Comparison of ENCODE assay signal across 9 mouse cellular contexts in the genomic region with DNA sequence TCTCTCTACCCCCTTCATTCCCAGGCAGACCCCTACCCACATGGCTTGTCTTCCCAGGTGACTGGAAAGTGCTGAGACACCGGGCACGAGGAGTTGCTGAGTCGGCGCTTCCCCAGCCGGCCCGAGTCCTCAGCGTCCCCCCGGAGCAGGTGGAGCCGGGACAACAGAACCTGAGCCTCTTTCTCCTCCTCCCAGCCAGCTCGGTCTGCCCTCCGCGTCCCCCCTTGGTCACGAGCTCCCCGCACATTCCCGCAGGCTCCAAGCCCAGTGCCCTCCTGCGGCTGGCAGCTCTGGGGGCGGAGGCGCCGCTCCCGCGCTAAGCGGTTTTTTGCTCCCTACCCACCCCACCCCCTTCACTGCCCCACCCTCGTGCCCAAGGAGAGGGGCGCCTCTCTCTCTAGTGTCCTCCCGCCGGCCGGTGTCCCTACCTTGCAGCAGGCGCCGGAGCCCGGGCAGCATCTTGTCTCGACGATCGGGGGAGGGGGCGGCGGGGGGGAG. TPM values are rescaled to one million over a fixed set of nuclear protein-coding genes. Genes with fewer than 3 reads are reported as not detected.
DNase-seq lines count a peak whose midpoint lies in the region; ATAC-seq and TF ChIP-seq lines count a peak whose summit lies in the region.
"Had no signal": no experiment of that assay in that cellular context is flagged by ENCODE, and none has a peak within 500 bp of the region (broad histone marks: within the 10 kb centered on the region; RNA-seq: fewer than 3 reads in every experiment).

A gene (minus strand): TSS at position 477 of the 498 bp plus-strand sequence.

- under 1% methylated on average over 35 of the region's 35 CpGs for WGBS in hindbrain, embryonic 10.5 days
- under 1% methylated on average over 16 of the region's 35 CpGs for WGBS in limb, embryonic 14.5 days
- whole genome bisulfite sequencing in small intestine, adult 2 months = 2% methylated on average over 35 of the region's 35 CpGs

- no peak for ATAC-seq in limb, embryonic 14.5 days (ENCODE audit: low FRiP score, low read depth)

- H3K27ac ChIP-seq in cortical plate, adult 2 months (ENCODE audit: insufficient read depth, low read length) = peak within 1 kb of the TSS; percentile 69
- H3K27ac ChIP-seq in hindbrain, embryonic 10.5 days = peak within 1 kb of the TSS; percentile 77
- H3K27ac ChIP-seq in limb, embryonic 14.5 days (replicated peaks; ENCODE audit: low read depth, low read length) = no peak within 1 kb of the TSS
- no peak within 1 kb of the TSS for H3K27ac ChIP-seq in small intestine, adult 2 months (ENCODE audit: insufficient read depth, low read depth, low read length)

- no peaks in the 10 kb centered on the region for H3K36me3 ChIP-seq in hindbrain, embryonic 10.5 days
- H3K36me3 ChIP-seq in limb, embryonic 14.5 days (ENCODE audit: control insufficient read depth, insufficient read depth, low read length) = no peaks in the 10 kb centered on the region
- no peaks in the 10 kb centered on the region for H3K36me3 ChIP-seq in small intestine, adult 2 months (ENCODE audit: control insufficient read depth, insufficient read depth, low read length)

- H3K9ac ChIP-seq in limb, embryonic 14.5 days (ENCODE audit: low read depth, low read length, severe bottlenecking) = peak within 1 kb of the TSS; percentile 44

- TF ChIP-seq POLR2A in cortical plate, adult 2 months (IDR thresholded peaks at IDR 0.05; ENCODE audit: extremely low read depth, insufficient read depth, low read length) = no peak
- TF ChIP-seq POLR2A in limb, embryonic 14.5 days (IDR thresholded peaks at IDR 0.05; ENCODE audit: borderline replicate concordance, extremely low read depth, insufficient read depth, insufficient read length) = no peak
- no peak for TF ChIP-seq POLR2A in small intestine, adult 2 months (IDR thresholded peaks at IDR 0.05; ENCODE audit: low read depth, low read length)

- DNase-seq in layer of hippocampus, adult 18-20 months (ENCODE audit: low spot score in 2 of 2) = no peak
- DNase-seq in layer of hippocampus, adult 9-11 months = no peak
- peak; percentile 53 for DNase-seq in hindbrain, embryonic 10.5 days (ENCODE audit: low spot score)
- no peak for DNase-seq in limb, embryonic 14.5 days (ENCODE audit: low spot score)
- DNase-seq in spleen, postnatal 14 days (ENCODE audit: low spot score in 2 of 2) = no peak
- no peak for DNase-seq in ovary, adult 18-20 months (ENCODE audit: low spot score)

- no peak for TF ChIP-seq CTCF in cortical plate, adult 2 months (IDR thresholded peaks at IDR 0.05; ENCODE audit: extremely low read depth, insufficient read depth, low read length)
- TF ChIP-seq CTCF in small intestine, adult 2 months (IDR thresholded peaks at IDR 0.05; ENCODE audit: extremely low read depth, insufficient read length, insufficient replicate concordance, low read depth, low read length) = no peak

- peak within 1 kb of the TSS; percentile 67 for H3K4me3 ChIP-seq in cortical plate, adult 2 months (ENCODE audit: insufficient read depth, low read length)
- peak within 1 kb of the TSS; percentile 64 for H3K4me3 ChIP-seq in hindbrain, embryonic 10.5 days
- peak within 1 kb of the TSS; percentile 61 for H3K4me3 ChIP-seq in limb, embryonic 14.5 days (replicated peaks; ENCODE audit: low read length)
- H3K4me3 ChIP-seq in small intestine, adult 2 months (ENCODE audit: low read depth, low read length) = peak within 1 kb of the TSS; percentile 78

- no peaks in the 10 kb centered on the region for H3K9me3 ChIP-seq in hindbrain, embryonic 10.5 days
- no peaks in the 10 kb centered on the region for H3K9me3 ChIP-seq in limb, embryonic 14.5 days (ENCODE audit: control insufficient read depth, low read length)

- peaks cover 94% of the 10 kb centered on the region for H3K27me3 ChIP-seq in hindbrain, embryonic 10.5 days (ENCODE audit: insufficient read depth, poor library complexity, severe bottlenecking)
- H3K27me3 ChIP-seq in limb, embryonic 14.5 days (ENCODE audit: control insufficient read depth, insufficient read depth, low read length) = peaks cover 85% of the 10 kb centered on the region
- peaks cover 65% of the 10 kb centered on the region for H3K27me3 ChIP-seq in small intestine, adult 2 months (ENCODE audit: control insufficient read depth, insufficient read depth, low read length)

- H3K4me2 ChIP-seq in limb, embryonic 14.5 days (replicated peaks; ENCODE audit: low read depth, low read length, severe bottlenecking) = peak within 1 kb of the TSS; percentile 85

- 0 out of 2 replicates have a peak, but pooled peaks cover 1% of the 10 kb centered on the region for H3K4me1 ChIP-seq in cortical plate, adult 2 months (ENCODE audit: control insufficient read depth, insufficient read depth, low read length)
- H3K4me1 ChIP-seq in hindbrain, embryonic 10.5 days (replicated peaks) = peaks cover 70% of the 10 kb centered on the region
- peaks cover 9% of the 10 kb centered on the region for H3K4me1 ChIP-seq in limb, embryonic 14.5 days (ENCODE audit: control insufficient read depth, insufficient read depth, low read length)
- peaks cover 9% of the 10 kb centered on the region; the same call in 1 of the 2 replicates for H3K4me1 ChIP-seq in small intestine, adult 2 months (ENCODE audit: control insufficient read depth, insufficient read depth, insufficient read length, low read length)

RNA-seq across cellular contexts. Expression of the gene that starts here (rescaled TPM):
- total RNA-seq in layer of hippocampus, adult 18-20 months (2021) = 100 to 1,000 TPM; 103 to 104 TPM
- 73.3 and 76.9 TPM in 2 replicates for polyA plus RNA-seq in cortical plate, adult 2 months (2012; rRNA removed)
- polyA plus RNA-seq in hindbrain, embryonic 10.5 days (2016; fragmentation: Nextera tagmentation; extraction: Ambion mirVana) = 3.8 and 4.0 TPM in 2 replicates
- polyA plus RNA-seq in limb, embryonic 14.5 days (2012; rRNA removed) = 4.5 and 6.5 TPM in 2 replicates
- polyA plus RNA-seq in limb, embryonic 14.5 days (2014; fragmentation: Nextera tagmentation; extraction: Ambion mirVana) = 1.5 and 1.9 TPM in 2 replicates
- 4.8 and 11.8 TPM in 2 replicates for polyA plus RNA-seq in small intestine, adult 2 months (2012; rRNA removed)
- total RNA-seq: neutrophil, adult 5-6 weeks had no signal

Comparison
In these comparisons a context has a peak if more than half of its experiments do, and no peak if none do; other contexts are left out.
1. H3K27ac ChIP-seq: peak in cortical plate, adult 2 months (single experiment) and hindbrain, embryonic 10.5 days (single experiment); none in limb, embryonic 14.5 days (single experiment) and small intestine, adult 2 months (single experiment).
2. Peak in every context shown above with its lines, with median percentiles within 50 percentile points of each other: H3K4me3 ChIP-seq.